Mouse (Mus musculus): ENCODE data around the gene Atp6v0d1.

GRCm38 (mm10) chr8:105481013-105481412, 84.8 kb downstream of the Atp6v0d1 start:
- TF ChIP-seq POLR2A (IDR thresholded peaks at IDR 0.05; ENCODE audit: insufficient read depth, low read depth, low read length) (no peak), CTCF (IDR thresholded peaks at IDR 0.05; ENCODE audit: insufficient read depth, low read depth, low read length) (no peak)

All from olfactory bulb, adult 2 months (tissue).